Mouse (Mus musculus): Measurements from ENCODE around the gene Ist1.

GRCm38 (mm10) chr8:109673596-109673995, 19.5 kb downstream of the Ist1 start:
- TF ChIP-seq CTCF (IDR thresholded peaks at IDR 0.05; ENCODE audit: low read depth) (no peak), EP300 (IDR thresholded peaks at IDR 0.05; ENCODE audit: low read depth) (no peak)

Measured in liver, postnatal 0 days (tissue).